Mouse (Mus musculus): Measurements from ENCODE around the gene Pygo1. TPM values are rescaled to one million over a fixed set of nuclear protein-coding genes. Genes with fewer than 3 reads are reported as not detected.
A peak's percentile ranks its signal among the peaks of the same experiment; 100 is the strongest.

Pygo1 gene
- polyA plus RNA-seq, 1 experiment = 2.0 TPM

- Histone ChIP-seq H3K4me1 (ENCODE audit: control insufficient read depth, insufficient read depth, low read length) (no peaks in the 10 kb centered on the region), H3K4me3 (replicated peaks; ENCODE audit: extremely low read depth, low read depth, low read length) (peak overlapping the region; percentile 74)
- WGBS = 3% methylated on average over 20 of the region's 20 CpGs
- DNase-seq = no peak
- TF ChIP-seq POLR2A (IDR thresholded peaks at IDR 0.05; ENCODE audit: borderline replicate concordance, extremely low read depth, low read depth, low read length) (no peak), CTCF (IDR thresholded peaks at IDR 0.05; ENCODE audit: insufficient read depth, low read length) (no peak)
Observed at GRCm38 (mm10) chr9:72925935-72926258, 452 bp downstream of the Pygo1 start.

DNA sequence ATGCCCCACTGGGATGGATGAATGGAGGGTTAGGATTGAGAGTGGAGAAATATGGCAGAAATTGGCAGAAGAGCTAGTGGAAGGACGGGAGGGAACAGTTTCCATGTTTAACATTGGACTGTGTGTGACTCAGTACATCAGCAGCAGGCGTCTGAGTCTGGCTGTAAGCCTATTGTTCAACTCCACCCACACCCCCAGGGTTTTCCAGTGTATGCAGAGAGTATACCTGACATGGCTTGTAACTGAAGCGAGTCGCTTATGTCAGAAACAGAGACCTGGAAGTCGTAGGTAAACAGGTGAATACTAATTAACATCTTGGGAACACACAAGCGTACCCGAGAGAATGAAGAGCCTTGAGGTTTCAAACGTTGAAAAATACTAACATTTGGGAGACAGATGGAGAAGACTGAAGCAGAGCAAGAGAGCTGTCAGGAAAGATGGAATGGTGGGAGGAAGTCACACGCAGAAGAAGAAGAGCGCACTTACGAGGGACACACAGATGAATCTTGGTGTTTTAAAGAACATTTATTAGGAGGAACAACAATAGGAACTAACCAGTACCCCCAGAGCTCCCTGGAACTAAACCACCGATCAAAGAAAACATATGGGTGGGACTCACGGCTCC is 5.8 kb downstream of the Pygo1 start:
- no peak for TF ChIP-seq POLR2A (IDR thresholded peaks at IDR 0.05; ENCODE audit: borderline replicate concordance, extremely low read depth, low read depth, low read length)
- no peak for TF ChIP-seq CTCF (IDR thresholded peaks at IDR 0.05; ENCODE audit: insufficient read depth, low read length)
- DNase-seq = no peak
- H3K4me1 ChIP-seq (ENCODE audit: control insufficient read depth, insufficient read depth, low read length) = no peaks in the 10 kb centered on the region
- H3K4me3 ChIP-seq (replicated peaks; ENCODE audit: extremely low read depth, low read depth, low read length) = no peak overlapping the region
- 77% methylated on average over 13 of the region's 13 CpGs for WGBS

DNA sequence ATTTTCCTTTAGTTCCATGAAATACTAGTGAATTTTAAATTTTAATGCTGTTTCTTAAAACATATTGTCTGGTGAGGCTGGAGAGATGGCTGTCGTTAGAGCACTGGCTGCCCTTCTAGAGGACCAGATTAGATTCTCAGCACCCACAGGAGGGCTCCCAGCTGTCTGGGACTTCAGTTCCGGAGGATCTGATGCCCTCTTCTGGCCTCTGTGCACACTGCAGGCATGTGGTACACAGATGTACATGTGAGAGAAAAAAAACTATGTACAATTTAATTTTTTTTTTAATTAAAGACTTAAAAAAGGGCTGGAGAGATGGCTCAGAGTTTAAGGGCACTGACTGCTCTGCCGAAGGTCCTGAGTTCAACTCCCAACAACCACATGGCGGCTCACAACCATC is 9.9 kb downstream of the Pygo1 start:
- no peak for DNase-seq
- H3K4me1 ChIP-seq (ENCODE audit: control insufficient read depth, insufficient read depth, low read length) = no peaks in the 10 kb centered on the region
- TF ChIP-seq CTCF (IDR thresholded peaks at IDR 0.05; ENCODE audit: insufficient read depth, low read length) = no peak
- no peak for TF ChIP-seq POLR2A (IDR thresholded peaks at IDR 0.05; ENCODE audit: borderline replicate concordance, extremely low read depth, low read depth, low read length)
- no peak overlapping the region for H3K4me3 ChIP-seq (replicated peaks; ENCODE audit: extremely low read depth, low read depth, low read length)
- WGBS = 91% methylated on average over 4 of the region's 4 CpGs

DNA sequence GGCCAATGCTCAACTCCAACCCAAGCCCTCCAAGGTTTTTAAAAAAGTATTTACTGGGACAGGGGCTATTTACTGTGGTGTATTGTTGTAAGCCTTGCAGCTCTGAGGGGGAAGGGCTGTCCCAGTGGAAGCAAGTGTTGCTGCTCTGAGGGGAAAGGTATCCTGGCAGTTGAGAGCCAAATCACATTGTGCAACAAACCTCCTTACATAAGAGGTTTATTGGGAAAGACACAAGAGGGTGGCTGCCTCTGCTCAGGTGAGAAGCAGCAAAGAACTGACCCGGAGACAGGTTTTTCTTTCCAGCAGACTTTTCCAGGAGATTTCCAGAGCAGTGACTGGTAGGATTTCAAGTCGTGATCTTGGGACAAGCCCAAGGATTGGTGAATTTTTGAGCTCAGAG is 10.9 kb downstream of the Pygo1 start:
- TF ChIP-seq CTCF (IDR thresholded peaks at IDR 0.05; ENCODE audit: insufficient read depth, low read length) (no peak), POLR2A (IDR thresholded peaks at IDR 0.05; ENCODE audit: borderline replicate concordance, extremely low read depth, low read depth, low read length) (no peak)
- Histone ChIP-seq H3K4me3 (replicated peaks; ENCODE audit: extremely low read depth, low read depth, low read length) (no peak overlapping the region), H3K4me1 (ENCODE audit: control insufficient read depth, insufficient read depth, low read length) (no peaks in the 10 kb centered on the region)
- DNase-seq = no peak
- 65% methylated on average over 2 of the region's 2 CpGs for WGBS

DNA sequence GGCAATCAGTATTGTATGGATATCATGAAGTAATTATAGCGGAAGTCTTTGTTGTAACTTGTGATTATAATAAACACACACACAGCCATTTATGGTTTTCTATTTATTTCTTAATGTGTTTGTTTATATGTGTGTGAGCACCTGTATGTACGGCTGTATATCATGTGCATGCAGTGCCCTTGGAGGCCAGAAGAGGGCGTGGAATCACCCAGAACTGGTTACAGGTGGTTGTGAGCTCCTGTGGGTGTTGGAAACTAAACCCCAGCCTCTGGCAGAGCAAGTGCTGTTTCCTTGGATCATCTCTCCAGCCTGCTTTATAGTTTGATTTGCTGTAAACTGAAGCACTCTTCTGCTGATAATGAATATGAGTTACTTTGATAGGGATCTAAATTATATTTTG is 18.0 kb downstream of the Pygo1 start:
- WGBS = 59% methylated on average over 3 of the region's 3 CpGs
- no peak for TF ChIP-seq POLR2A (IDR thresholded peaks at IDR 0.05; ENCODE audit: borderline replicate concordance, extremely low read depth, low read depth, low read length)
- 0 out of 2 replicates have a peak, but pooled peaks have one; percentile 11 for TF ChIP-seq CTCF (IDR thresholded peaks at IDR 0.05; ENCODE audit: insufficient read depth, low read length)
- no peak overlapping the region for H3K4me3 ChIP-seq (replicated peaks; ENCODE audit: extremely low read depth, low read depth, low read length)
- H3K4me1 ChIP-seq (ENCODE audit: control insufficient read depth, insufficient read depth, low read length) = no peaks in the 10 kb centered on the region
- no peak for DNase-seq

DNA sequence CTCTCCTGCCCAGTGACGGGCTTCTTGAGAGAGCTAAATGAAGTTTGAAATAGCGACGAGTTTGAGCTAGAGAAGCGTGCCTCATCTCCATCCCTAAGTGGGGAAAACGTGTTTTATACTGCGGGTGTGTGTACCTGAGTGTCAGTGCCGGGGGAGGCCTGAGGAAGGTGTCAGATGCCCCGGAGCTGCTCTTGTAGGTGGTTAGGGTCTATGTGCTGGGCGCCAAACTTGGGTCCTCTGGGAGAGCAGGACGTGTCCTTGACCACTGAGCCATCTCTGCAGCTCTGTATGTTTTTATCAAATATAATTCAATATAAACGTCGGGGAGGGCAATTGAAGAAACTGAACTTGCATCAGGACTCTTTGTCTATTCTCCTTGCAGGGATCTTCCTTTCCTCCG is 18.8 kb downstream of the Pygo1 start:
- no peak for TF ChIP-seq POLR2A (IDR thresholded peaks at IDR 0.05; ENCODE audit: borderline replicate concordance, extremely low read depth, low read depth, low read length)
- no peak for TF ChIP-seq CTCF (IDR thresholded peaks at IDR 0.05; ENCODE audit: insufficient read depth, low read length)
- DNase-seq = no peak
- H3K4me1 ChIP-seq (ENCODE audit: control insufficient read depth, insufficient read depth, low read length) = no peaks in the 10 kb centered on the region
- no peak overlapping the region for H3K4me3 ChIP-seq (replicated peaks; ENCODE audit: extremely low read depth, low read depth, low read length)
- 89% methylated on average over 13 of the region's 13 CpGs for WGBS

DNA sequence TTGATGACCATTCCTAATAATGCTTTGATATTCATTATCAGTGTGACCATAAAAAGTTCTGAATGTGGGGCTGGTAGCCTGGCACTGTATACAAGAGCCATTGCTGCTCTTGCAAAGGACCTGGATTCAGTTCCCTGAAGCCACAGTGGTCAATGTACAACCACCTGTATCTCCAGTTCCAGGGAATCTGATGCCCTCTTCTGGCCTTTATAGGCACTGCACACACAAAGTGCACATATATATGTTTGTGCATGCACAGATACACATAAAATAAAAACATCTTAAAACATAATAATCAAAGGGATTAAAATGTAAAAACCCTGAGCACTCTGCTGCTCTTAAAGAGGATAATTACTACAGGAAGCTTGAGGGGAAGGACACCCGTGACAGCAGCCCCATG is 21.6 kb downstream of the Pygo1 start:
- H3K4me1 ChIP-seq (ENCODE audit: control insufficient read depth, insufficient read depth, low read length) = no peaks in the 10 kb centered on the region
- no peak for DNase-seq
- no peak overlapping the region for H3K4me3 ChIP-seq (replicated peaks; ENCODE audit: extremely low read depth, low read depth, low read length)
- 98% methylated on average over 1 of the region's 1 CpGs for WGBS
- TF ChIP-seq POLR2A (IDR thresholded peaks at IDR 0.05; ENCODE audit: borderline replicate concordance, extremely low read depth, low read depth, low read length) (no peak), CTCF (IDR thresholded peaks at IDR 0.05; ENCODE audit: insufficient read depth, low read length) (no peak)

DNA sequence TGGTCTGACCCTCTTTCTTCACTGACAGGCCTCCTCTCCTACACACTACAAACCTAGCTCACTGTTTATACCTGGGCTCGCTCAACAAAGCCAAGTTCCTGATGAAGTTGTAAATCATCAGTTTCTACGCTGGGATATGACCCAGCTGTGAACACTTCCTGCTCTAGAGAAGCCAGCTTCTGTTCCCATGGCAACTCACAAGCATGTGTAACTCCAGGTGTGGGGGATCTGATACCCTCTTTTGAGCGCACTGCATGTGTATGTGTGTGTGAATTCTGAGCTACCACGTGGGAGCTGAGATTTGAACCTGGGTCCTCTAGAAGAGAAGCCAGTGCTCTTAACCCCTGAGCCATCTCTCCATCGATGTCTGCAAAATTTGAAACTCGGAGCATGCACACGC is 24.1 kb downstream of the Pygo1 start:
- TF ChIP-seq CTCF (IDR thresholded peaks at IDR 0.05; ENCODE audit: insufficient read depth, low read length) (no peak), POLR2A (IDR thresholded peaks at IDR 0.05; ENCODE audit: borderline replicate concordance, extremely low read depth, low read depth, low read length) (no peak)
- 72% methylated on average over 7 of the region's 7 CpGs for WGBS
- no peak for DNase-seq
- Histone ChIP-seq H3K4me3 (replicated peaks; ENCODE audit: extremely low read depth, low read depth, low read length) (no peak overlapping the region), H3K4me1 (ENCODE audit: control insufficient read depth, insufficient read depth, low read length) (no peaks in the 10 kb centered on the region)

DNA sequence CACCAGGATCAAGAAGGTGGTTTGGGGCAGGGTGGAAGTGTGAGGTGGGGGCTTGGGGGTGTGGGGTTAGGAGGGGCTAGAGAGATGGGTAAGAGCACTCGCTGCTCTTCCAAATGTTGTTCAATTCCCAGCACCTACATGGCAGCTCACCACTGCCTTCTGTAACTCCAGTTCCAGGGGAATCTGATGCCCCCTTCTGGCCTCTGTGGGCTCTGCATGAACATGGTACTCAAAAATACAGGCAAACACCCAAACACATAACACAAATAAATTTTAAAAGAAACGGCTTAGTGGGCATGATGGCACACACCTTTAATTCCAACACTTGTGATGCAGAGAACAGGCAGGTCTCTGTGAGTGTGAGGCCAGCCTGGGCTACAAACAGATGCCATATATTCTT is 29.3 kb downstream of the Pygo1 start:
- DNase-seq = no peak
- 45% methylated on average over 2 of the region's 2 CpGs for WGBS
- Histone ChIP-seq H3K4me3 (replicated peaks; ENCODE audit: extremely low read depth, low read depth, low read length) (no peak overlapping the region), H3K4me1 (ENCODE audit: control insufficient read depth, insufficient read depth, low read length) (no peaks in the 10 kb centered on the region)
- TF ChIP-seq CTCF (IDR thresholded peaks at IDR 0.05; ENCODE audit: insufficient read depth, low read length) (peak; percentile 38; the same call in 1 of the 2 replicates), POLR2A (IDR thresholded peaks at IDR 0.05; ENCODE audit: borderline replicate concordance, extremely low read depth, low read depth, low read length) (no peak)

DNA sequence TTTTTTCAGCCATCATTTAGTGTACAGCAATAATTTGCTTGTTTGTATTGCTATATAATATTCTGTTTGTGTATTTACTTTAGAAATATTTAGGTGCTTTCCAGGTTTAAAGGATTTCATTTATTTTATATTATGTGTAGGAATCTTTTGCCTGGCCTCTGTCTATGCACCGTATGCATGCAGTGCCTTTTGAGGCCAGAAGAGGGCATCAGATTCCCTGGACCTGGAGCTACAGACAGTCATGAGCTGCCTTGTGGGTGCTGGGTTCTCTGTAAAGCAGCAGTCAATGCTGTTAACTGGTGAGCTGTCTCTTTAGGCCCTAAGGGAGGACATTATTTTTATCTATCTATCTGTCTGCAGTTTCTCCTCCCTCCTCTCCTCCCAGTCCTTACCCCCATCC is 30.1 kb downstream of the Pygo1 start:
- WGBS = 10% methylated on average over 1 of the region's 1 CpGs
- TF ChIP-seq CTCF (IDR thresholded peaks at IDR 0.05; ENCODE audit: insufficient read depth, low read length) (peak; percentile 82), POLR2A (IDR thresholded peaks at IDR 0.05; ENCODE audit: borderline replicate concordance, extremely low read depth, low read depth, low read length) (no peak)
- H3K4me3 ChIP-seq (replicated peaks; ENCODE audit: extremely low read depth, low read depth, low read length) = no peak overlapping the region
- no peaks in the 10 kb centered on the region for H3K4me1 ChIP-seq (ENCODE audit: control insufficient read depth, insufficient read depth, low read length)
- DNase-seq = peak; percentile 43

Data from lung, adult 2 months (tissue).